Mouse (Mus musculus): ENCODE measurements around the gene Frrs1l. TPM values are rescaled to one million over a fixed set of nuclear protein-coding genes. Genes with fewer than 3 reads are reported as not detected.
A peak's percentile ranks its signal among the peaks of the same experiment; 100 is the strongest.

The Frrs1l gene
- polyA plus RNA-seq, 1 experiment from 2014 or later, result 1.9 TPM

GRCm38 (mm10) chr4:57001437-57001836, 11.2 kb upstream of the Frrs1l start:
- H3K9me3 ChIP-seq (ENCODE audit: control insufficient read depth, low read length), result peaks cover 2% of the 10 kb centered on the region; the same call in 1 of the 2 replicates
- H3K9ac ChIP-seq (ENCODE audit: low read length), result no peak overlapping the region
- H3K4me2 ChIP-seq (ENCODE audit: low read depth, low read length), result no peak overlapping the region
- H3K27ac ChIP-seq (ENCODE audit: low read length), result no peak overlapping the region
- WGBS, result 74% methylated on average over 2 of the region's 2 CpGs
- no peaks in the 10 kb centered on the region for H3K27me3 ChIP-seq (ENCODE audit: control insufficient read depth, insufficient read depth, low read depth, low read length)
- no peaks in the 10 kb centered on the region for H3K36me3 ChIP-seq (ENCODE audit: control insufficient read depth, insufficient read depth, low read length)
- no peaks in the 10 kb centered on the region; the same call in 1 of the 2 replicates for H3K4me1 ChIP-seq (replicated peaks; ENCODE audit: control insufficient read depth, insufficient read depth, low read length)
- no peak overlapping the region for H3K4me3 ChIP-seq (ENCODE audit: low read length)
- peak; percentile 71 for ATAC-seq (ENCODE audit: low read depth)

- peak; percentile 65 for ATAC-seq (ENCODE audit: low read depth)
- H3K4me3 ChIP-seq (ENCODE audit: low read length), result no peak overlapping the region
- no peak overlapping the region for H3K4me2 ChIP-seq (ENCODE audit: low read depth, low read length)
- H3K36me3 ChIP-seq (ENCODE audit: control insufficient read depth, insufficient read depth, low read length), result no peaks in the 10 kb centered on the region
- peaks cover 38% of the 10 kb centered on the region for H3K27me3 ChIP-seq (ENCODE audit: control insufficient read depth, insufficient read depth, low read depth, low read length)
- H3K9ac ChIP-seq (ENCODE audit: low read length), result no peak overlapping the region
- peak overlapping the region; percentile 57; the same call in 1 of the 2 replicates for H3K27ac ChIP-seq (ENCODE audit: low read length)
- peaks cover 15% of the 10 kb centered on the region for H3K4me1 ChIP-seq (replicated peaks; ENCODE audit: control insufficient read depth, insufficient read depth, low read length)
- 58% methylated on average over 7 of the region's 7 CpGs for WGBS
- peaks cover 6% of the 10 kb centered on the region; the same call in 1 of the 2 replicates for H3K9me3 ChIP-seq (ENCODE audit: control insufficient read depth, low read length)
These were observed 3.1 kb upstream of the Frrs1l start for GRCm38 (mm10) chr4:56993331-56993730.

- Histone ChIP-seq H3K36me3 (ENCODE audit: control insufficient read depth, insufficient read depth, low read length) (no peaks in the 10 kb centered on the region), H3K9me3 (ENCODE audit: control insufficient read depth, low read length) (peaks cover 11% of the 10 kb centered on the region; the same call in 1 of the 2 replicates), H3K4me2 (ENCODE audit: low read depth, low read length) (no peak overlapping the region), H3K9ac (ENCODE audit: low read length) (no peak overlapping the region), H3K4me3 (ENCODE audit: low read length) (no peak overlapping the region), H3K4me1 (replicated peaks; ENCODE audit: control insufficient read depth, insufficient read depth, low read length) (peaks cover 15% of the 10 kb centered on the region), H3K27ac (ENCODE audit: low read length) (no peak overlapping the region), H3K27me3 (ENCODE audit: control insufficient read depth, insufficient read depth, low read depth, low read length) (peaks cover 44% of the 10 kb centered on the region)
- 50% methylated on average over 2 of the region's 2 CpGs for WGBS
- ATAC-seq (ENCODE audit: low read depth), result peak; percentile 75
These were observed 1.8 kb upstream of the Frrs1l start for GRCm38 (mm10) chr4:56991951-56992350.

GRCm38 (mm10) chr4:56989431-56990214, 568 bp downstream of the Frrs1l start:
- Histone ChIP-seq H3K4me2 (ENCODE audit: low read depth, low read length) (peak overlapping the region; percentile 97), H3K9ac (ENCODE audit: low read length) (peak overlapping the region; percentile 63), H3K27ac (ENCODE audit: low read length) (no peak overlapping the region), H3K4me1 (replicated peaks; ENCODE audit: control insufficient read depth, insufficient read depth, low read length) (peaks cover 15% of the 10 kb centered on the region), H3K27me3 (ENCODE audit: control insufficient read depth, insufficient read depth, low read depth, low read length) (peaks cover 44% of the 10 kb centered on the region), H3K4me3 (ENCODE audit: low read length) (peak overlapping the region; percentile 60), H3K9me3 (ENCODE audit: control insufficient read depth, low read length) (peaks cover 8% of the 10 kb centered on the region; the same call in 1 of the 2 replicates), H3K36me3 (ENCODE audit: control insufficient read depth, insufficient read depth, low read length) (no peaks in the 10 kb centered on the region)
- WGBS, result 4% methylated on average over 44 of the region's 45 CpGs
- ATAC-seq (ENCODE audit: low read depth), result 0 out of 2 replicates have a peak, but pooled peaks have one; percentile 2

- H3K27me3 ChIP-seq (ENCODE audit: control insufficient read depth, insufficient read depth, low read depth, low read length), result no peaks in the 10 kb centered on the region
- H3K4me1 ChIP-seq (replicated peaks; ENCODE audit: control insufficient read depth, insufficient read depth, low read length), result peaks cover 8% of the 10 kb centered on the region
- H3K4me2 ChIP-seq (ENCODE audit: low read depth, low read length), result no peak overlapping the region
- no peak overlapping the region for H3K4me3 ChIP-seq (ENCODE audit: low read length)
- H3K9me3 ChIP-seq (ENCODE audit: control insufficient read depth, low read length), result no peaks in the 10 kb centered on the region
- ATAC-seq (ENCODE audit: low read depth), result no peak
- 55% methylated on average over 7 of the region's 7 CpGs for WGBS
- H3K9ac ChIP-seq (ENCODE audit: low read length), result no peak overlapping the region
- no peaks in the 10 kb centered on the region for H3K36me3 ChIP-seq (ENCODE audit: control insufficient read depth, insufficient read depth, low read length)
- H3K27ac ChIP-seq (ENCODE audit: low read length), result no peak overlapping the region
These were observed 24.5 kb downstream of the Frrs1l start for GRCm38 (mm10) chr4:56965586-56966179.

- WGBS, result 88% methylated on average over 6 of the region's 6 CpGs
- Histone ChIP-seq H3K4me3 (ENCODE audit: low read length) (no peak overlapping the region), H3K4me2 (ENCODE audit: low read depth, low read length) (no peak overlapping the region), H3K9ac (ENCODE audit: low read length) (no peak overlapping the region), H3K27me3 (ENCODE audit: control insufficient read depth, insufficient read depth, low read depth, low read length) (no peaks in the 10 kb centered on the region), H3K4me1 (replicated peaks; ENCODE audit: control insufficient read depth, insufficient read depth, low read length) (peaks cover 8% of the 10 kb centered on the region), H3K36me3 (ENCODE audit: control insufficient read depth, insufficient read depth, low read length) (no peaks in the 10 kb centered on the region), H3K9me3 (ENCODE audit: control insufficient read depth, low read length) (no peaks in the 10 kb centered on the region), H3K27ac (ENCODE audit: low read length) (no peak overlapping the region)
- ATAC-seq (ENCODE audit: low read depth), result no peak
These were observed 26.5 kb downstream of the Frrs1l start for GRCm38 (mm10) chr4:56963687-56964086.

- WGBS, result 62% methylated on average over 12 of the region's 12 CpGs
- Histone ChIP-seq H3K27me3 (ENCODE audit: control insufficient read depth, insufficient read depth, low read depth, low read length) (no peaks in the 10 kb centered on the region), H3K27ac (ENCODE audit: low read length) (no peak overlapping the region), H3K4me1 (replicated peaks; ENCODE audit: control insufficient read depth, insufficient read depth, low read length) (peaks cover 11% of the 10 kb centered on the region), H3K4me3 (ENCODE audit: low read length) (no peak overlapping the region), H3K9me3 (ENCODE audit: control insufficient read depth, low read length) (no peaks in the 10 kb centered on the region), H3K9ac (ENCODE audit: low read length) (no peak overlapping the region), H3K4me2 (ENCODE audit: low read depth, low read length) (no peak overlapping the region), H3K36me3 (ENCODE audit: control insufficient read depth, insufficient read depth, low read length) (no peaks in the 10 kb centered on the region)
- no peak for ATAC-seq (ENCODE audit: low read depth)
These were observed 28.8 kb downstream of the Frrs1l start for GRCm38 (mm10) chr4:56961320-56961925.

GRCm38 (mm10) chr4:56957518-56957917, 32.7 kb downstream of the Frrs1l start:
- H3K27me3 ChIP-seq (ENCODE audit: control insufficient read depth, insufficient read depth, low read depth, low read length), result no peaks in the 10 kb centered on the region
- no peak for ATAC-seq (ENCODE audit: low read depth)
- no peak overlapping the region for H3K27ac ChIP-seq (ENCODE audit: low read length)
- no peak overlapping the region for H3K4me3 ChIP-seq (ENCODE audit: low read length)
- no peaks in the 10 kb centered on the region for H3K9me3 ChIP-seq (ENCODE audit: control insufficient read depth, low read length)
- 44% methylated on average over 9 of the region's 9 CpGs for WGBS
- H3K4me2 ChIP-seq (ENCODE audit: low read depth, low read length), result no peak overlapping the region
- peaks cover 8% of the 10 kb centered on the region for H3K4me1 ChIP-seq (replicated peaks; ENCODE audit: control insufficient read depth, insufficient read depth, low read length)
- no peak overlapping the region for H3K9ac ChIP-seq (ENCODE audit: low read length)
- no peaks in the 10 kb centered on the region for H3K36me3 ChIP-seq (ENCODE audit: control insufficient read depth, insufficient read depth, low read length)

GRCm38 (mm10) chr4:56953235-56953634, 37.0 kb downstream of the Frrs1l start:
- Histone ChIP-seq H3K4me2 (ENCODE audit: low read depth, low read length) (no peak overlapping the region), H3K27ac (ENCODE audit: low read length) (no peak overlapping the region), H3K4me3 (ENCODE audit: low read length) (no peak overlapping the region), H3K9ac (ENCODE audit: low read length) (no peak overlapping the region), H3K9me3 (ENCODE audit: control insufficient read depth, low read length) (no peaks in the 10 kb centered on the region), H3K4me1 (replicated peaks; ENCODE audit: control insufficient read depth, insufficient read depth, low read length) (peaks cover 3% of the 10 kb centered on the region; the same call in 1 of the 2 replicates), H3K36me3 (ENCODE audit: control insufficient read depth, insufficient read depth, low read length) (no peaks in the 10 kb centered on the region), H3K27me3 (ENCODE audit: control insufficient read depth, insufficient read depth, low read depth, low read length) (no peaks in the 10 kb centered on the region)
- no peak for ATAC-seq (ENCODE audit: low read depth)
- WGBS, result 49% methylated on average over 6 of the region's 6 CpGs

Data from lung, embryonic 16.5 days (tissue).